Mouse (Mus musculus): ENCODE results near the gene Arl15.

Arl15 gene

DNA sequence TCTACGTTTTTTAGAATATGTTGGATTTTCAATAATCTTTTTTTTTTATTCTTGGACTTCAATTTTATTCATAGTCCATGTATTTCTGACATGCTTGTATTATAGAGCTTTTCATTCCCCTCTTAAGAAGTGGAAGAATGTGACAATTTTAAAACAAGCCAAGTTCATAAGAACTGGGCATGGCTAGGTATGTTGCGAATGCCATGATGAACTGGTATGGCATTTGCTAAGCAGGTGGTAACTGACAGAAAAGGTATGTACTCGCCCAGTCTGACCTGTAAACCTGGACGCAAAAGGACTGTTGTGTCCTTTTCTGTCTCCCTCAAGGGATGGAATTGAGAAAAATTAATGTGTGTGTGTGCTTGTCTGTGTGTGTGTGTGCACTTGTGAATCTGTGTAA lies 190.2 kb downstream of the Arl15 start:
- DNase-seq (ENCODE audit: low read depth): no peak

DNA sequence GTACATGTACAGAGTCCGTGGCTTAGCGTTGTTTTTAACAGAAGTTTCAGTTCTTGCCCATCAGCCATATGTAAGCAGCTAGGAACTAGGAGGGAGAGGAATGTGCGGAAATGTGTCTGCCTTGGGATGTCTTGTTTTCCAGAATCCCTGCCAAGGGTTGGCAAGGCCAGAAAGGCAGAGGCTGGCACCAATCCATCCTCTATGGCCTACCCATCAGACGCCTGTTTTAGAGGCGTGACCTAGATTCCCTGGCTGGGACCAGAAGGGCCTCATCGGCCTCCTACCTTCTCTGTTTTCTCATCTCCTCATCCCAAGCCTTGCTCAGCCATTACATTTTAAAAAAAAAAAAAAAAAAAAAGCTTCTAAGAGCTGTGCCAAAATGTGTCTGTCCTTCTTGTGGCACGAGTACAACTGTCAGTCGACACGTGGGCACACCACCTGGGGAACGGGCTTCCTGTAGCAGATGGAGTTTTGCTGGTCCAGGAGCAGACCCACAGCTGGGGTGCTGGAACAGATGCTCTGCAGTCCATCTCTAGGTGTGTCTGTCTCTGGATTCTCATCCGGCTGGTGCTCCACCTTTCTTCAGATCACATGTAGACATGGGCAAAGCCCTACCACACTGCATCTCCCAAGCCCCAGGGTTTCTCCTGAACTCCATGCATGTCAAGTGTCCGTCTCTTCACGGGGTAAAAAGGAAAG lies 192.7 kb downstream of the Arl15 start:
- no peak for DNase-seq (ENCODE audit: low read depth)

DNA sequence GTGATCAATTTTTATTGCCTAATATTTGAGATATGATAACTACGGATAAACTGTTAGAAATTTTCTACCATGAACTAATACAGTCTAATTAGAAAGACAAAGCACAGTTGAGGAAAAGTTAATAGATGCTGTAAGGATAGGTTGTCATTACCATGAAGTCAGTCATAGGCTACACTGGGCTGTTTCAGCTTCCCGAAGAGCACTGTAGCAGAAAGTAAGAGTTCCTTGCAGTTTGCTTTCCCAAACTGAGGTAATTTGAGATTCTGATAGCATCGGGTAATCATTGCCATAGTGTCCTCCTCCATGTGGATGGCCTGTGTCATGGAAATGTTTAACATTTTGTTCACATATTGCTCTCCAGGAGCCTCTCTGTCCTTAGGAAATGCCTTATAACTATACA lies 195.9 kb downstream of the Arl15 start:
- no peak for DNase-seq (ENCODE audit: low read depth)

DNA sequence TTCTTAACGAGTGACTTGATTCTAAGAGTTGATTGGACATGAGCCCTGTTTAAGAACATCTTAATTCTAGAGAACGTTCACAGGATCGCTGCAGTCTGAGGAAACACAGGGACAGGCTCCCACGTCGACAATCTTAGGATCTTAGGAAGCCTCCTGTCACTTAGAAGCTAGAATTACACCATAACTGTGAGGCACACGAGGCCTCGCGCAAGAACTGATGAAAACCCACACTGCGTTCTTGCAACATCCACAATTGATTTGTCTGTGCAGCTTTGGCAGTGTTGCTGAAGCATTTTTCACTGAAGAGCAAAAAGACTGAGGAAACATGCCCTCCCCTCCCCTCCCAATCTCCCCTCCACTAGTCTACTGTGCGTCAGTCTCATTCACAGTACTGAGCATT lies 196.4 kb downstream of the Arl15 start:
- peak; percentile 9 for DNase-seq (ENCODE audit: low read depth)

DNA sequence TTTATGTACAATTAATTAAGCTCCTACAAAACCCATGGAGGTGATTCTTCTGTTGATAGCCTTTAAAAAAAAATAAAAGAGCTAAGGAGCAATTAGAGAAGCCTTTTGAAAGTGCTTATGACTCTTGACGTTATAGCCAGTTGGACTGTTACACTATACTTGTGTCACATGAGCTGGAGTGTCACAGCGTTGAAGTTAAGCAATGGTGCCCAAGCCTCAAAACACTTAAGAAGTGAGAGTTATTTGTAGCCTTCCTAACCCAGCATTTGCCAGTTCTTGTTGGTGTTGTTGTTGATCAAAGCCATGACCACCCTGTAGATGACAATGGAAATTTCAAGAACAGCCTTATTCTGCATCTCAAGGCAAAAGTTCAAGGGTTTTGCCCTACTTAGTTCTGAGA lies 198.8 kb downstream of the Arl15 start:
- DNase-seq (ENCODE audit: low read depth): no peak

- DNase-seq (ENCODE audit: low read depth): no peak
These were observed 200.3 kb downstream of the Arl15 start for GRCm38 (mm10) chr13:113994586-113994985.

DNA sequence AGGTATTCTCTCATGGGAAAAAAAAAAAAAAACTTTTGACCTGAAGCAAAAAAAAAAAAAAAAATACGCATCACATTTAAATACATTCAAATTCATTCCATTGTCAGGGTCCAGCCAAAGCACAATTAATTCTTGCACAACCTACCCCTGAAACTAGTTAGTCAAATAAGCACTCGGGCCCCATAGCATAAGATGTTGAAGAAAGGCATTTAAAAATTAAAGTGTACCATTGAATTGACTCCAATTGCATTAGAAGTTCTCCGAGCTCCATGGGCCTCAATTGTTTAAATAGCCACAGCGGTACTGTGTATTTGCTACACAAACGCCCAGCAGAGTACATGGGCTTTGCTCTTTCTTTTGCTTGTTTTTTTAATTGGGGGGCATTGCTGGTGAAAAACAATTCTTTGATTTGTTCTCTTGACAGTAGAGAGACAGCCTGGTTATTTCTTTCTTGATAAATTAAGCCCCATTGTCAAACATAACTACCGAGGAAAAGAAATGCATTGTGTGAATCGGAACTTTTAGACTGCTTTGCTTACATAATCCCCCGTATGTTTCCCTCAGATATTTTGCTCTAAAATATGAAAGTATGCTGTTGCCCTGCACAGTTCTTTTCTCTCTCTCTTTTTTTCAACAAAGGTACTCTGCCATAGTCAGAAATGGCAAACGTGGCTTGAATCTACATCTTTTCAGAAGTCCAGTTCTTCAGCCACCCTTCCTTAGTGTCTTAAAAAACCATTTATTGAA lies 201.4 kb downstream of the Arl15 start:
- no peak for DNase-seq (ENCODE audit: low read depth)

DNA sequence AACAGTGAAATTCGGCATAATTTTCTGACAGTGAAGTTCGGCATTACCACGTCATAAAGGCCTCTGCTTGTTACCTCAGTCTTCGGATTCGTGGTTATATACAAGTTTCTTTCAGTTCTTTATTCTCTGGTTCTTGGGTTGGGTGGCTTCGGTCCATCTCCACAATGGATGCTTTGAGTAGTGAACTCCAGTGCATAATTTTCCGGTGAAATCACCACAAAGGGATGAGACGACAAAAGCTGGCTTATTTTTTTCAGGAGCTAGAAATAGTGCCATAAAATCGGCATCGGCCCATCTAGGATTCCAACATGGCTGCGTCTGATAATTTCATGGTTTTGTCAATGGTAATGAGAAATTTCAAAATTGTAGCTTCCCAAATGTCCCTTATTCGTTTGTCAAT lies 204.5 kb downstream of the Arl15 start:
- no peak for DNase-seq (ENCODE audit: low read depth)

DNA sequence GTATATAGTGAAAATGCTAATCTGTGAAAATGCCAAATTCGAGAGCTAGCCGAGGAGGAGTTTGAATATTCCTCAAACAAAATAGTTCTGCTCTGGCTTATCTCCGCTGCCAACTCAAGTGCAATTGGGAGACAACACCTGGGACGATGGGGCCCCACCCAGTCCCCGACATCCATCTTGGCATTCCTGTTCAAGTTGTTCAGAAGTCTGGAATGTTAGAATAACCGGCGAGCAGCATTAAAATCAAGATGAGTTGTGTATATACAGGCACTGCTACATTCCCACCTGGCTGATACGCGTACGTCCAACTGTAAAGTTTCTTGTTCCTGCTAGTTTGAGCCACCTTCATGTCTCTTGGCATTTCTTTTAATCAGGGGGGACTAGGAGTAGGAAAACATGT lies 209.2 kb downstream of the Arl15 start:
- no peak for DNase-seq (ENCODE audit: low read depth)

- DNase-seq (ENCODE audit: low read depth): no peak
These were observed 209.9 kb downstream of the Arl15 start for GRCm38 (mm10) chr13:114004191-114004590.

DNA sequence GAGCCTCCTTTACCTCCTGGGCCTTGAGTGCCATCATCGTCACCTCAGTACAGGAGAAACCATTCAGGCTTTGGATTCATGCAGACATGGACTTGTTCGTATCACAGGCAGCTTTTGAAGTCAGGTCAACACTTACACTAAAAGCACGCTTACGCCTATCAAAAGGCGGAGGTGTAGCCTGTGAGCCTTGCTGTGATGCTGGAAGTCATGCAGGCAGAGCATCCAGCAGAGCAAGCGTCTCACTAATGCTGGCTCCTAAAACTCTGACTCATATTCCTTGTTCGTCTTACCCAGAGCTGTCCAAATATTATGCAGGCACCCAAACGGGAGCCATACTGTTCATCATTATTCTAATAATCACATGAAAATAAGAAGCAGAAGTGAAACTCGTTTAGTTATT lies 215.5 kb downstream of the Arl15 start:
- DNase-seq (ENCODE audit: low read depth): no peak

DNA sequence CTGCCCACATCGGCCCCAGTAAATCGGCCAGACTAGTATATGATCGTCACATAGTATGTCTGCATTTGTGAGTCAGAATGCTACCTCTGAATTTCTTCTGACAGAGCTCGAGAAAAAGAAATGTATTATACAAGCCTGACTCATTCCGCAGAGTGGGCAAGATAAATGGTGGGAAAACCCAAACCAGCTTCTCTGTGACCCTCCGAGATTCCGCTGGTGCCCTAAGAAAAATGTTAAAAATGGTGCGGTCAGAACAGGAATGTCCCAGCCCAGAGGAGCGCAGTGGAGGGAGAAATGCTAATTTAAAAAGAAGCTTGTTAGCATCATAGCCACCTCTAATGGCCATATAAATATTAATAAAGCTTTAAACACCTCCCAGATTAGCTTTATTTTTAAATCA lies 216.2 kb downstream of the Arl15 start:
- DNase-seq (ENCODE audit: low read depth): no peak

- no peak for DNase-seq (ENCODE audit: low read depth)
These were observed 216.7 kb downstream of the Arl15 start for GRCm38 (mm10) chr13:114011019-114011418.

DNA sequence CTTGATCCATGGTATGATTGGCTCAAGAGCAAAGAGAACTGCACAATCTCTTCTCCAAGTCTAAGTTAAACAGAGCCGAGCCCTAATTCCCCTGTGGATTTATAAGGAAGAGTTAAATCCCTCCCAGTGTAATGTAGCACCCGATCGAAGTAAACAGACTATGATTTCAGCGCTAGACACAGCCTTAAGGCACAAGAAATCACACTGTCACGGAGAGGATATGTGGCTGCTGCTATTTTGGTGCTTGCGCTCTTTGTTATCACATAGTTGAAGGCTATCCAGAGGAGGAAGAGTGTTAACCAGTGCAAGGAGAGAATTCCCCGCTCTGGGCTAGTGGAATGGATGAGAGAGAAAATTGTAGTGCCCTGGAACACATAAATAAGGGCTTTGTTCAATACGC lies 223.6 kb downstream of the Arl15 start:
- DNase-seq (ENCODE audit: low read depth): no peak

GRCm38 (mm10) chr13:114023541-114023940 lies 229.2 kb downstream of the Arl15 start:
- DNase-seq (ENCODE audit: low read depth): no peak

DNA sequence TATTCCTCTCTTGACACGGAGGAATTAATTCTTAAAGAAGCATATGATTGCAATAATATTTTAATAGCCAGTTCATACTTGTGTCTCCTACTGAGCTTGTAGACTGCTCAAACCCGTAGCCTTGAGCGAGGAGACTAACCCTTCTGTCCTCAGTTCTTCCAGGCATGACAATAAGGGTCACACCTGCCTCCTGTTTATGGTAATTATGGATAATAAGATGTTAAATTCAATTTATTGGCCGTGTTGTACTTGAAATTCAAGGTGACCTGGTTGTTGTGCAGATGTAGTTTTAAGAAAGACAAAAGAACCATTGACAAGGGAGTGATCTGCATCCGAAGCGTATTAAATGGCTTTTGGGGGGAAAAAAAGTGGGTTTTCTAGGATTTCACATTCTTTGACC lies 232.0 kb downstream of the Arl15 start:
- no peak for DNase-seq (ENCODE audit: low read depth)

GRCm38 (mm10) chr13:114026751-114027150 lies 232.4 kb downstream of the Arl15 start:
- no peak for DNase-seq (ENCODE audit: low read depth)

- no peak for DNase-seq (ENCODE audit: low read depth)
These were observed 253.8 kb downstream of the Arl15 start for GRCm38 (mm10) chr13:114048071-114048470.

GRCm38 (mm10) chr13:114048688-114049087 lies 254.4 kb downstream of the Arl15 start:
- no peak for DNase-seq (ENCODE audit: low read depth)

DNA sequence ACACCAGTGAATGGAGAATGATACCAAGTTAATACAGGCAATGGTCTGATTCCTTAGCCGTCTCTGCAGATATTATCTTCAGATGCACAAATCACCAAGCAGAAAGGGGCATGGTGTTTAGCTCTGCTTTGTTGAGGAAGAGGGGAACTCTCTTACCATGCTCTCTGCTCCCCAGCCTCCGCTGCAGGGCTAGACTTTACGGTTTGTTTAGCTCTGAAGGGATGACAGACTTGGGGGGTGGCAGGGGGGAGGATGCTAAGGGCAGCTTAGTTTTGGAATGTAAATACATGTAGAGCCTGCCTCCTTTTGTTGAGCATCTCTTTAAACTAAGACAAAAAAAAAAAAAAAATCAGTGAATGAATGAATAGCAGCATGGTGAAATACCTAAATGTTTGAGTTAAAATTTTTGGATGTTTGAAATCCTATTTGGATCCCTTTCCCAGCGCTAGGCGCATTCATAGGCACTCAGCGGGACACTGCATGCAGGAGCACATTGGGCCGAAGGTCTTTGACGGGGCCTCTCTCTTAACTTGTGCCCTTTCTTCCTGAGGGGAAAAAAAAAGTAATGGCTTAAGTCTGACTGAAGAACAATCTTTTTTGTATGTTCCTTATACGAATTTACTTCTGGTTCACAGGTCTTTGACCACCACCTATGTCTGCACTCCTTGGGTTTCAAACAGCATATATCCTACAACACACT lies 257.0 kb downstream of the Arl15 start:
- no peak for DNase-seq (ENCODE audit: low read depth)

DNA sequence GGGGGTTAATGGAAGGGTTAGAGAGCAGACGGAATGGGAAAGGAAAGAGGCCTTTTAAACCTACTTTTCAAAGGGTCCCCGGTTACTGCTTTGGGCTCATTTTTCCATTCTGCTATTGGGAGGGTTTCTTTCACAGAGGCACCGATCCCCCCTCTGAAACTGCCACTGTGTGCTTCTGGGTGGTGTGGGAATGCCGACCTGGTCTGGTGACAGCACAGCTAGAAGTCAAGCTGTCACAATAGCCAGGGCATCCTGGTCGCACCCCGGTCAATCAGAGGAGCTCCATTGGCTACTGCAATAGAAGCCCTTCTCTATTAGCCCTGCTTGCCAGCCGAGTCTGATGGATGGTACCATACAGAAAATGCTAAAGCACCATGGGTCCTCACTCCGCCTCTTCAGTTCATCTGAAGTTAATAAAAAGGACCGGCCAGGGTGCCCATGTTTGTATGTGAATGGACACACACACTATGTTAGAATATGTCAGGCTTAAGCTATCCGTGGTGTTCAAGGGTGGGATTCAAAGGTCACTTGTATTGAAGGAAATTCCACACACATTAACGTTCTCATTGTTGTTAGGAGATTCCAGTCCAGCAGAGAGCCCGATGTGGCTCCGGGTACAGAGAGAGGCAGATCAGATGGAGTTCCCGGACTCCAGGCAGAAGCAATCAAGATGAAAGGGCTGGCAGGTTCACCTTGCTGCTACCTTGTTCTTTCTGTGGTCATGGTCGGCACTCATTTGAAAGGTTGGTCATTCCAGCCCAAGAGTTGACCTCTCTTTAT lies 258.3 kb downstream of the Arl15 start:
- no peak for DNase-seq (ENCODE audit: low read depth)

DNA sequence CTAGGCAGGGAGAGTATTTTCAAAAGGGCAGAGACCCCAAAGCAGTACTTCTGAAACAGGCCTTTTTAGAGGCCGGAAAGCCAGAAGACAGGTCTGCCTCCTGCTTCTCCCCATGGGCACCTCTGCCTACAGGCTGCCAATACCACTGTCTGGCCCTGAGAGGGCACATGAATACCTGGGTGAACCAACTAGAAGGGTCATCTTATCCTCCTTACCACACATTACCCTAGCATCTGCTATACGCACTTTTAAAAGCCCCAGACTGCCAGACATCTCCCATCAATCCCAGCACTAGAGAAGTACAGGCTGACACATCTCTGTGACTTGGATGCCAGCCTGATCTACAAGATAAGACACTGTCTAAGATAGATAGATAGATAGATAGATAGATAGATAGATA lies 259.0 kb downstream of the Arl15 start:
- DNase-seq (ENCODE audit: low read depth): no peak
